Mouse (Mus musculus): ENCODE results near the gene Snap29. TPM values are rescaled to one million over a fixed set of nuclear protein-coding genes. Genes with fewer than 3 reads are reported as not detected.

Gene Snap29
- polyA plus RNA-seq, 1 experiment from 2014 or later, result 22.3 TPM

GRCm38 (mm10) chr16:17478331-17478943 lies 72.7 kb downstream of the Snap29 start:
- Histone ChIP-seq H3K27me3 (no peaks in the 10 kb centered on the region), H3K4me2 (no peak overlapping the region), H3K4me1 (replicated peaks) (peaks cover 12% of the 10 kb centered on the region; the same call in 1 of the 2 replicates), H3K27ac (replicated peaks) (no peak overlapping the region), H3K4me3 (no peak overlapping the region), H3K9me3 (no peaks in the 10 kb centered on the region), H3K36me3 (peaks cover 34% of the 10 kb centered on the region), H3K9ac (no peak overlapping the region)
- no peak for ATAC-seq (ENCODE audit: low read depth)
- 84% methylated on average over 4 of the region's 4 CpGs for WGBS

Other genes starting within 250 kb of the Snap29 start
- gene Ube2l3, start 203.3 kb upstream of the Snap29 start, polyA plus RNA-seq (2015; fragmentation: Nextera tagmentation; extraction: Ambion mirVana), result 326 and 357 TPM in 2 replicates
- 1.5 TPM in 2 replicates for gene Rimbp3, start 197.4 kb upstream of the Snap29 start, polyA plus RNA-seq (2015; fragmentation: Nextera tagmentation; extraction: Ambion mirVana)
- gene Hic2, start 172.4 kb upstream of the Snap29 start, polyA plus RNA-seq (2015; fragmentation: Nextera tagmentation; extraction: Ambion mirVana), result 7.8 and 8.2 TPM in 2 replicates
- gene Tmem191c, start 129.9 kb upstream of the Snap29 start, polyA plus RNA-seq (2015; fragmentation: Nextera tagmentation; extraction: Ambion mirVana), result 31.9 and 35.1 TPM in 2 replicates
- gene Serpind1, start 74.6 kb upstream of the Snap29 start, polyA plus RNA-seq (2015; fragmentation: Nextera tagmentation; extraction: Ambion mirVana), result 0.76 and 0.88 TPM in 2 replicates
- 56.1 and 61.4 TPM in 2 replicates for gene Pi4ka, start 328 bp downstream of the Snap29 start, polyA plus RNA-seq (2015; fragmentation: Nextera tagmentation; extraction: Ambion mirVana)
- 84.5 and 88.0 TPM in 2 replicates for gene Crkl, start 46.0 kb downstream of the Snap29 start, polyA plus RNA-seq (2015; fragmentation: Nextera tagmentation; extraction: Ambion mirVana)
- 2.4 and 2.6 TPM in 2 replicates for gene Aifm3, start 83.6 kb downstream of the Snap29 start, polyA plus RNA-seq (2015; fragmentation: Nextera tagmentation; extraction: Ambion mirVana)
- gene Lztr1, start 102.7 kb downstream of the Snap29 start, polyA plus RNA-seq (2015; fragmentation: Nextera tagmentation; extraction: Ambion mirVana), result 108 and 134 TPM in 2 replicates
- gene Thap7, start 125.2 kb downstream of the Snap29 start, polyA plus RNA-seq (2015; fragmentation: Nextera tagmentation; extraction: Ambion mirVana), result 67.8 and 69.9 TPM in 2 replicates
- gene Lrrc74b, start 155.3 kb downstream of the Snap29 start, polyA plus RNA-seq (2015; fragmentation: Nextera tagmentation; extraction: Ambion mirVana), result 0.35 and 0.56 TPM in 2 replicates
- gene P2rx6, start 155.9 kb downstream of the Snap29 start, polyA plus RNA-seq (2015; fragmentation: Nextera tagmentation; extraction: Ambion mirVana), result 1.2 and 1.6 TPM in 2 replicates
- gene Slc7a4, start 177.2 kb downstream of the Snap29 start, polyA plus RNA-seq (2015; fragmentation: Nextera tagmentation; extraction: Ambion mirVana), result 16.4 and 20.1 TPM in 2 replicates
- 23.3 and 23.4 TPM in 2 replicates for gene Smpd4, start 213.4 kb downstream of the Snap29 start, polyA plus RNA-seq (2015; fragmentation: Nextera tagmentation; extraction: Ambion mirVana)
- gene Ccdc74a, start 240.5 kb downstream of the Snap29 start, polyA plus RNA-seq (2015; fragmentation: Nextera tagmentation; extraction: Ambion mirVana), result 8.2 and 10.0 TPM in 2 replicates

Data from neural tube, embryonic 13.5 days (tissue).